Mouse (Mus musculus) forebrain, embryonic 13.5 days (tissue): ENCODE results near the gene Gpat2. TPM values are rescaled to one million over a fixed set of nuclear protein-coding genes. Genes with fewer than 3 reads are reported as not detected.
A peak's percentile ranks its signal among the peaks of the same experiment; 100 is the strongest.

Experiments used
- ATAC-seq: fragments of 200-750 bp; cut with Nextera tagmentation; 2 replicates; pipeline ENCODE4 v1.8.0; 2017
- H3K27ac ChIP-seq: fragments of 300-500 bp; sonication (generic); 2 replicates; pipeline ENCODE4 v1.5.1; 2015; ENCODE audit warnings: inconsistent platforms, mild to moderate bottlenecking, moderate library complexity
- H3K27me3 ChIP-seq: fragments of 300-500 bp; sonication (generic); 2 replicates; pipeline ENCODE4 v1.6.1; 2015; ENCODE audit warnings: mild to moderate bottlenecking, inconsistent platforms
- H3K36me3 ChIP-seq: fragments of 300-500 bp; sonication (generic); 2 replicates; pipeline ENCODE4 v1.6.1; 2015; ENCODE audit warnings: mild to moderate bottlenecking, inconsistent platforms; ENCODE audit not compliant: poor library complexity, severe bottlenecking
- H3K4me1 ChIP-seq: fragments of 300-500 bp; sonication (generic); 2 replicates; pipeline ENCODE4 v1.6.1; 2015; ENCODE audit warnings: inconsistent platforms
- H3K4me2 ChIP-seq: fragments of 300-500 bp; sonication (generic); 2 replicates; pipeline ENCODE4 v1.6.1; 2015; ENCODE audit warnings: inconsistent platforms, mild to moderate bottlenecking, moderate library complexity
- H3K4me3 ChIP-seq: fragments of 300-500 bp; sonication (generic); 2 replicates; pipeline ENCODE4 v1.5.1; 2015; ENCODE audit warnings: mild to moderate bottlenecking, inconsistent platforms
- H3K9ac ChIP-seq: fragments of 300-500 bp; sonication (generic); 2 replicates; pipeline ENCODE4 v1.6.1; 2015; ENCODE audit warnings: mild to moderate bottlenecking, inconsistent platforms
- H3K9me3 ChIP-seq: fragments of 300-500 bp; sonication (generic); replicated peaks from 2 replicates; pipeline ENCODE4 v1.6.1; 2016; ENCODE audit warnings: inconsistent platforms
- WGBS: fragments of 180-500 bp; shearing (Covaris S2); methylation state at CpG from one replicate; pipeline ENCODE4 v1.1.7; 2015; 5-methylcytosine and 5-hydroxymethylcytosine counted together
- polyA plus RNA-seq: library from polyadenylated mRNA; unstranded; fragments of >200 nt; fragmentation: Nextera tagmentation; extraction: Ambion mirVana; gene quantifications from 2 replicates; pipeline ENCODE4 v1.2.1, GENCODE M21; 2015

Gpat2 gene
- polyA plus RNA-seq, 1 experiment from 2014 or later = 0.12 TPM

GRCm38 (mm10) chr2:127398738-127399137, 26.3 kb upstream of the Gpat2 start:
- Histone ChIP-seq H3K4me1 (peaks cover 7% of the 10 kb centered on the region), H3K27ac (no peak overlapping the region), H3K36me3 (no peaks in the 10 kb centered on the region), H3K4me3 (no peak overlapping the region), H3K4me2 (no peak overlapping the region), H3K9ac (no peak overlapping the region), H3K9me3 (no peaks in the 10 kb centered on the region), H3K27me3 (no peaks in the 10 kb centered on the region)
- 97% methylated on average over 7 of the region's 7 CpGs for WGBS
- ATAC-seq = no peak

- no peak overlapping the region for H3K9ac ChIP-seq
- H3K4me3 ChIP-seq = no peak overlapping the region
- H3K4me1 ChIP-seq = no peaks in the 10 kb centered on the region
- H3K27ac ChIP-seq = no peak overlapping the region
- WGBS = 94% methylated on average over 6 of the region's 6 CpGs
- no peak overlapping the region for H3K4me2 ChIP-seq
- no peaks in the 10 kb centered on the region for H3K36me3 ChIP-seq
- no peak for ATAC-seq
- H3K9me3 ChIP-seq = no peaks in the 10 kb centered on the region
- no peaks in the 10 kb centered on the region for H3K27me3 ChIP-seq
These were observed 13.9 kb upstream of the Gpat2 start for GRCm38 (mm10) chr2:127411126-127411525.

GRCm38 (mm10) chr2:127415806-127416205, 9.2 kb upstream of the Gpat2 start:
- H3K36me3 ChIP-seq = no peaks in the 10 kb centered on the region
- H3K4me1 ChIP-seq = no peaks in the 10 kb centered on the region
- no peak overlapping the region for H3K4me3 ChIP-seq
- H3K27me3 ChIP-seq = no peaks in the 10 kb centered on the region
- H3K9ac ChIP-seq = no peak overlapping the region
- no peaks in the 10 kb centered on the region for H3K9me3 ChIP-seq
- H3K27ac ChIP-seq = no peak overlapping the region
- WGBS = 86% methylated on average over 10 of the region's 10 CpGs
- no peak for ATAC-seq
- no peak overlapping the region for H3K4me2 ChIP-seq

GRCm38 (mm10) chr2:127416706-127417105, 8.3 kb upstream of the Gpat2 start:
- 59% methylated on average over 3 of the region's 3 CpGs for WGBS
- no peaks in the 10 kb centered on the region for H3K36me3 ChIP-seq

GRCm38 (mm10) chr2:127418266-127418970, 6.6 kb upstream of the Gpat2 start:
- Histone ChIP-seq H3K27ac (no peak overlapping the region), H3K4me1 (no peaks in the 10 kb centered on the region), H3K9ac (no peak overlapping the region), H3K4me3 (no peak overlapping the region), H3K9me3 (no peaks in the 10 kb centered on the region), H3K4me2 (no peak overlapping the region), H3K36me3 (no peaks in the 10 kb centered on the region), H3K27me3 (no peaks in the 10 kb centered on the region)
- no peak for ATAC-seq
- 69% methylated on average over 10 of the region's 10 CpGs for WGBS

More at GRCm38 (mm10) chr2:127416706-127417105, 8.3 kb upstream of the Gpat2 start:
- no peak overlapping the region for H3K4me2 ChIP-seq
- H3K4me1 ChIP-seq = no peaks in the 10 kb centered on the region
- H3K4me3 ChIP-seq = no peak overlapping the region
- no peaks in the 10 kb centered on the region for H3K9me3 ChIP-seq
- H3K27me3 ChIP-seq = no peaks in the 10 kb centered on the region
- H3K9ac ChIP-seq = no peak overlapping the region
- no peak overlapping the region for H3K27ac ChIP-seq
- no peak for ATAC-seq

- Histone ChIP-seq H3K4me2 (no peak overlapping the region), H3K9ac (no peak overlapping the region), H3K4me3 (no peak overlapping the region), H3K36me3 (peaks cover 17% of the 10 kb centered on the region), H3K27ac (no peak overlapping the region), H3K27me3 (no peaks in the 10 kb centered on the region; the same call in 1 of the 2 replicates), H3K9me3 (no peaks in the 10 kb centered on the region), H3K4me1 (no peaks in the 10 kb centered on the region)
- no peak for ATAC-seq
- WGBS = 21% methylated on average over 3 of the region's 3 CpGs
These were observed 5.2 kb downstream of the Gpat2 start for GRCm38 (mm10) chr2:127430238-127430637.

- H3K27me3 ChIP-seq = no peaks in the 10 kb centered on the region; the same call in 1 of the 2 replicates
- no peak overlapping the region for H3K27ac ChIP-seq
- H3K9me3 ChIP-seq = no peaks in the 10 kb centered on the region
- peaks cover 42% of the 10 kb centered on the region for H3K36me3 ChIP-seq
- H3K4me3 ChIP-seq = no peak overlapping the region
- no peak overlapping the region for H3K4me2 ChIP-seq
- no peak overlapping the region for H3K9ac ChIP-seq
- no peak for ATAC-seq
- no peaks in the 10 kb centered on the region for H3K4me1 ChIP-seq
- 89% methylated on average over 9 of the region's 9 CpGs for WGBS
These were observed 8.7 kb downstream of the Gpat2 start for GRCm38 (mm10) chr2:127433487-127434295.

- no peak overlapping the region for H3K4me3 ChIP-seq
- H3K4me1 ChIP-seq = no peaks in the 10 kb centered on the region
- H3K27ac ChIP-seq = no peak overlapping the region
- no peaks in the 10 kb centered on the region for H3K27me3 ChIP-seq
- no peak overlapping the region for H3K9ac ChIP-seq
- 41% methylated on average over 2 of the region's 2 CpGs for WGBS
- no peak for ATAC-seq
- H3K9me3 ChIP-seq = no peaks in the 10 kb centered on the region
- peaks cover 56% of the 10 kb centered on the region for H3K36me3 ChIP-seq
- no peak overlapping the region for H3K4me2 ChIP-seq
These were observed 10.1 kb downstream of the Gpat2 start for GRCm38 (mm10) chr2:127435135-127435534.

- peaks cover 59% of the 10 kb centered on the region for H3K36me3 ChIP-seq
- no peak overlapping the region for H3K9ac ChIP-seq
- H3K27me3 ChIP-seq = no peaks in the 10 kb centered on the region
- WGBS = 88% methylated on average over 2 of the region's 2 CpGs
- H3K4me3 ChIP-seq = no peak overlapping the region
- no peak for ATAC-seq
- no peak overlapping the region for H3K4me2 ChIP-seq
- H3K4me1 ChIP-seq = no peaks in the 10 kb centered on the region
- H3K27ac ChIP-seq = no peak overlapping the region
- no peaks in the 10 kb centered on the region for H3K9me3 ChIP-seq
These were observed 10.6 kb downstream of the Gpat2 start for GRCm38 (mm10) chr2:127435554-127435953.

- Histone ChIP-seq H3K9ac (no peak overlapping the region), H3K4me1 (no peaks in the 10 kb centered on the region), H3K36me3 (peaks cover 59% of the 10 kb centered on the region), H3K9me3 (no peaks in the 10 kb centered on the region), H3K27ac (no peak overlapping the region), H3K4me3 (no peak overlapping the region), H3K27me3 (no peaks in the 10 kb centered on the region), H3K4me2 (no peak overlapping the region)
- ATAC-seq = no peak
- 89% methylated on average over 5 of the region's 5 CpGs for WGBS
These were observed 12.7 kb downstream of the Gpat2 start for GRCm38 (mm10) chr2:127437697-127438096.

GRCm38 (mm10) chr2:127444055-127444789, 19.2 kb downstream of the Gpat2 start, which contains the start of gene Fahd2a:
Gene Fahd2a (minus strand): TSS chr2:127444565.
- no peak within 1 kb of the TSS for H3K27ac ChIP-seq
- WGBS = 3% methylated on average over 37 of the region's 37 CpGs
- peak within 1 kb of the TSS; percentile 75 for H3K9ac ChIP-seq
- H3K4me2 ChIP-seq = peak within 1 kb of the TSS; percentile 75
- H3K9me3 ChIP-seq = no peaks in the 10 kb centered on the region
- H3K4me3 ChIP-seq = peak within 1 kb of the TSS; percentile 66
- H3K27me3 ChIP-seq = 0 out of 2 replicates have a peak, but pooled peaks cover 4% of the 10 kb centered on the region
- peaks cover 18% of the 10 kb centered on the region for H3K4me1 ChIP-seq
- H3K36me3 ChIP-seq = peaks cover 12% of the 10 kb centered on the region
- peak; percentile 93 for ATAC-seq

GRCm38 (mm10) chr2:127446847-127447246, 21.8 kb downstream of the Gpat2 start:
- H3K36me3 ChIP-seq = no peaks in the 10 kb centered on the region
- no peak for ATAC-seq
- WGBS = 66% methylated on average over 3 of the region's 3 CpGs
- peaks cover 7% of the 10 kb centered on the region; the same call in 1 of the 2 replicates for H3K27me3 ChIP-seq
- no peak overlapping the region for H3K27ac ChIP-seq
- H3K9me3 ChIP-seq = no peaks in the 10 kb centered on the region
- no peak overlapping the region for H3K4me3 ChIP-seq
- H3K9ac ChIP-seq = no peak overlapping the region
- H3K4me2 ChIP-seq = no peak overlapping the region
- H3K4me1 ChIP-seq = peaks cover 18% of the 10 kb centered on the region
